Mouse (Mus musculus) C2C12 (cell line): ENCODE results near the gene Atp5l.

Experiments
- CTCF ChIP-seq: IDR thresholded peaks from one replicate; pipeline ENCODE4 v1.5.1; 2011; ENCODE audit not compliant: control insufficient read depth, insufficient read depth, insufficient read length
- MAX ChIP-seq: IDR thresholded peaks from one replicate; pipeline ENCODE4 v1.6.1; 2011; ENCODE audit warnings: mild to moderate bottlenecking, control low read depth

GRCm38 (mm10) chr9:44905620-44906019, 14.9 kb downstream of the Atp5l start:
- TF ChIP-seq CTCF (no peak), MAX (no peak)
